Mouse (Mus musculus) myocyte (in vitro differentiated cells): ENCODE results near the gene Grhl3.

ENCODE experiments used
- CEBPB ChIP-seq: IDR thresholded peaks from 2 replicates; pipeline ENCODE4 v1.6.1; 2011; ENCODE audit warnings: mild to moderate bottlenecking, moderate library complexity; ENCODE audit not compliant: poor library complexity, insufficient read depth, severe bottlenecking
- E2F4 ChIP-seq: IDR thresholded peaks from one replicate; pipeline ENCODE4 v1.6.1; 2011; ENCODE audit warnings: mild to moderate bottlenecking, control low read depth, moderate library complexity; ENCODE audit not compliant: insufficient read depth
- MAX ChIP-seq: IDR thresholded peaks from one replicate; pipeline ENCODE4 v1.6.1; 2011; ENCODE audit warnings: low read depth, mild to moderate bottlenecking, control low read depth
- MYOD1 ChIP-seq, 3 experiments: IDR thresholded peaks; one replicate each; pipeline ENCODE4 v1.6.1; 2011; ENCODE audit warnings: control low read depth in 2 of 3, low read depth in 2 of 3, mild to moderate bottlenecking in 2 of 3, moderate library complexity in 1 of 3; ENCODE audit not compliant: insufficient read length in 2 of 3, control insufficient read depth in 1 of 3
- MYOG ChIP-seq, 3 experiments: IDR thresholded peaks; one replicate each; pipeline ENCODE4 v1.6.1; 2011; ENCODE audit warnings: control low read depth in 2 of 3, low read depth in 2 of 3, mild to moderate bottlenecking in 2 of 3; ENCODE audit not compliant: insufficient read length in 2 of 3, control insufficient read depth in 1 of 3, insufficient read depth in 1 of 3
- POLR2A ChIP-seq: IDR thresholded peaks from one replicate; pipeline ENCODE4 v1.6.1; 2011; ENCODE audit warnings: low read depth, mild to moderate bottlenecking, control low read depth, moderate library complexity; ENCODE audit not compliant: insufficient read length
- POLR2AphosphoS2 ChIP-seq: IDR thresholded peaks from one replicate; pipeline ENCODE4 v1.6.1; 2011; ENCODE audit warnings: low read depth, control low read depth; ENCODE audit not compliant: insufficient read length
- REST ChIP-seq: IDR thresholded peaks from one replicate; pipeline ENCODE4 v1.6.1; 2011; ENCODE audit warnings: mild to moderate bottlenecking, control low read depth, moderate library complexity; ENCODE audit not compliant: insufficient read depth, insufficient read length
- TCF12 ChIP-seq: IDR thresholded peaks from one replicate; pipeline ENCODE4 v1.6.1; 2011; ENCODE audit warnings: mild to moderate bottlenecking, control low read depth; ENCODE audit not compliant: poor library complexity, insufficient read depth, severe bottlenecking
- TCF3 ChIP-seq: IDR thresholded peaks from one replicate; pipeline ENCODE4 v1.6.1; 2011; ENCODE audit warnings: low read depth, control low read depth; ENCODE audit not compliant: insufficient read length
- USF1 ChIP-seq: IDR thresholded peaks from one replicate; pipeline ENCODE4 v1.6.1; 2011; ENCODE audit warnings: low read depth, mild to moderate bottlenecking, control low read depth, moderate library complexity

DNA sequence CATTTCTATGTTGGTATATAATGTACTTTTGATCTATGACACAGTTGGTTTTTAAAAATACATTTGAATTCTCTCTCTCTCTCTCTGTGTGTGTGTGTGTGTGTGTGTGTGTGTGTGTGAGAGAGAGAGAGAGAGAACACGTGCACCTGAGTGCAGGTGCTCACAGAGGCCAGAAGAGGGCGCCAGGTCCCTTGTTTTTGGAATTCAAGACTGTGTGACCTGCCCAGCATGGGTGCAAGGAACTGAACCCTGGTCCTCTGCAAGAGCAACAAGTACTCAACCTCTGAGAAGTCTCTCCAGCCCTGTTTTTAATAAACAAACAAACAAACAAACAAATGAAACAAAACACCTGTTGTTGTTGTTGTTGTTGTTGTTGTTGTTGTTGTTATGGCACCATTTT, 36.6 kb upstream of the Grhl3 start:
- TF ChIP-seq POLR2AphosphoS2 (no peak), POLR2A (no peak), CEBPB (no peak), MYOD1 (IDR thresholded peaks at IDR 0.05; ENCODE audit: control insufficient read depth in 1 of 3, insufficient read length in 2 of 3, low read depth in 2 of 3) (no peak), MYOG (IDR thresholded peaks at IDR 0.05; ENCODE audit: control insufficient read depth in 1 of 3, insufficient read depth in 1 of 3, insufficient read length in 2 of 3, low read depth in 2 of 3) (no peak), E2F4 (no peak), MAX (no peak), REST (no peak), TCF3 (no peak), TCF12 (no peak), USF1 (no peak)
